Mouse (Mus musculus): ENCODE measurements at regions not wholly inside any gene's neighbourhood (a gene's known extent, or its start where the extent isn't known, plus 50 kb on each side); places are given as distances from the start of the nearest gene placed in this dataset.
"Not testable (repeated sequence)": the region's sequence is repeated elsewhere in the genome, so short reads cannot be mapped to it uniquely, and the experiment has no call there.

- Histone ChIP-seq H3K4me1 (ENCODE audit: control insufficient read depth, insufficient read depth, low read length) (no peaks in the 10 kb centered on the region), H3K27ac (ENCODE audit: insufficient read depth, low read depth, low read length) (no peak overlapping the region), H3K4me3 (ENCODE audit: insufficient read depth, low read length) (no peak overlapping the region)
- no peak for TF ChIP-seq POLR2A (IDR thresholded peaks at IDR 0.05; ENCODE audit: borderline replicate concordance, low read depth, low read length)
- TF ChIP-seq CTCF (IDR thresholded peaks at IDR 0.05; ENCODE audit: low read depth, low read length) = no peak
These were observed 68.3 kb upstream of the Myrip start for GRCm38 (mm10) chr9:120233011-120233410.

DNA sequence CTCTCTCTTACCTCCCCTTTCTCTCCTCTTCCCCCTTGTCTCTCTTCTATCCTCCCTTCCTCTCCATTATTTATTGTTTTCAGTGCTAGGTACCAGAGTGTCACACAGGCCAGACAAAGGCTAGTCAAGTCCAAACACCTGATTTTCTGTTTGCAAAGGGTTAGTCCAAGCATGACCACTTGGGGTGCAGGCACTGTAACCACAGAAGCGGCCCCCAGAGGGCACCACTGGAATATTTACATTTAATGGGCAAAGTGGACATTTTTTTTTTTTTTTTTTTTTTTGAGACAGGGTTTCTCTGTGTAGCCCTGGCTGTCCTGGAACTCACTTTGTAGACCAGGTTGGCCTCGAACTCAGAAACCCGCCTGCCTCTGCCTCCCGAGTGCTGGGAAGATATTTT is 66.3 kb upstream of the Myrip start:
- H3K4me1 ChIP-seq (ENCODE audit: control insufficient read depth, insufficient read depth, low read length); H3K27ac ChIP-seq (ENCODE audit: insufficient read depth, low read depth, low read length); H3K4me3 ChIP-seq (ENCODE audit: insufficient read depth, low read length): not testable (repeated sequence)

- H3K4me3 ChIP-seq (ENCODE audit: insufficient read depth, low read length) = no peak overlapping the region
- peak; percentile 29; the same call in 1 of the 2 replicates for TF ChIP-seq CTCF (IDR thresholded peaks at IDR 0.05; ENCODE audit: low read depth, low read length)
- no peak for TF ChIP-seq POLR2A (IDR thresholded peaks at IDR 0.05; ENCODE audit: borderline replicate concordance, low read depth, low read length)
- H3K4me1 ChIP-seq (ENCODE audit: control insufficient read depth, insufficient read depth, low read length) = no peaks in the 10 kb centered on the region
- no peak overlapping the region for H3K27ac ChIP-seq (ENCODE audit: insufficient read depth, low read depth, low read length)
These were observed 55.9 kb upstream of the Myrip start for GRCm38 (mm10) chr9:120245444-120245843.

DNA sequence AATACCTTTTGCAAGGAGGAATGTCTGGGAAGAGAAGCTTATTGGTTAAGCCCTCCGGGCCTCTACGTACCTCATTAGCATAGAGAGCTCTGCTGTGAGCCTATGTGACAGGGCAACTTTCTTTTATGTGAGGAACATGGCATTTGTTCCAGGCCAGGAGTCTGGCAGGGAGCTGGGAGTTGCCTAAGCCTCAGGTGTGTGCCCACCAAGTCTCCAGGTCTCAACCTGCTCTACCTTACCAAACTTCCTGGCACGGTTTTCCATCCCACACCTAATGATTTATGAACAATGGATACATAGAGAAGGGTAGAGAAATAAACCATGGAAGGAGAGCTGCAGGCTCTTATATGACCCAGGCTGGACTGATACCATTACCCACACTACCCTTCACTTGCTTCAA is 52.6 kb upstream of the Myrip start:
- no peaks in the 10 kb centered on the region for H3K4me1 ChIP-seq (ENCODE audit: control insufficient read depth, insufficient read depth, low read length)
- TF ChIP-seq CTCF (IDR thresholded peaks at IDR 0.05; ENCODE audit: low read depth, low read length) (no peak), POLR2A (IDR thresholded peaks at IDR 0.05; ENCODE audit: borderline replicate concordance, low read depth, low read length) (no peak)
- no peak overlapping the region for H3K4me3 ChIP-seq (ENCODE audit: insufficient read depth, low read length)
- H3K27ac ChIP-seq (ENCODE audit: insufficient read depth, low read depth, low read length) = no peak overlapping the region
